Mouse (Mus musculus) thymus, adult 2 months (tissue): ENCODE measurements around the gene Rab10. TPM values are rescaled to one million over a fixed set of nuclear protein-coding genes. Genes with fewer than 3 reads are reported as not detected.

Experiments used
- DNase-seq: peaks from one replicate; pipeline ENCODE4 v3.0.0; 2021
- H3K27ac ChIP-seq: fragments of 200-500 bp; 2 replicates; pipeline ENCODE4 v1.5.1; 2012; ENCODE audit warnings: low read length, control low read depth; ENCODE audit not compliant: control insufficient read depth, insufficient read depth
- H3K27me3 ChIP-seq: fragments of 200-500 bp; 2 replicates; pipeline ENCODE4 v1.6.1; 2012; ENCODE audit warnings: mild to moderate bottlenecking, low read length, moderate library complexity, mixed read lengths; ENCODE audit not compliant: control insufficient read depth, insufficient read depth
- H3K36me3 ChIP-seq: fragments of 200-500 bp; 2 replicates; pipeline ENCODE4 v1.6.1; 2012; ENCODE audit warnings: mild to moderate bottlenecking, low read length, moderate library complexity; ENCODE audit not compliant: control insufficient read depth, insufficient read depth
- H3K4me1 ChIP-seq: fragments of 200-500 bp; replicated peaks from 2 replicates; pipeline ENCODE4 v1.6.1; 2012; ENCODE audit warnings: low read length; ENCODE audit not compliant: control insufficient read depth, insufficient read depth
- H3K4me3 ChIP-seq: fragments of 200-500 bp; 2 replicates; pipeline ENCODE4 v1.5.1; 2012; ENCODE audit warnings: mild to moderate bottlenecking, low read length, control low read depth, moderate library complexity; ENCODE audit not compliant: control insufficient read depth, insufficient read depth
- CTCF ChIP-seq: fragments of 200-500 bp; IDR thresholded peaks from 2 replicates; pipeline ENCODE4 v1.5.1; 2012; ENCODE audit warnings: mild to moderate bottlenecking, control low read depth, low read length, moderate library complexity, borderline replicate concordance; ENCODE audit not compliant: control insufficient read depth, poor library complexity, insufficient read depth; ENCODE audit errors: extremely low read depth
- POLR2A ChIP-seq: fragments of 200-500 bp; IDR thresholded peaks from 2 replicates; pipeline ENCODE4 v1.6.1; 2012; ENCODE audit warnings: mild to moderate bottlenecking, low read length, control low read depth, moderate library complexity; ENCODE audit not compliant: control insufficient read depth, poor library complexity, insufficient read depth; ENCODE audit errors: extremely low read depth
- WGBS: fragments of 180-500 bp; shearing (Covaris S2); methylation state at CpG from one replicate; pipeline ENCODE4 v1.1.7; 2018; 5-methylcytosine and 5-hydroxymethylcytosine counted together
- polyA plus RNA-seq: library from polyadenylated mRNA; depleted of rRNA; stranded (reverse); fragments of >200 nt; gene quantifications from 2 replicates; pipeline ENCODE4 v1.2.3, GENCODE M21; 2012

The Rab10 gene
- polyA plus RNA-seq, 1 experiment, result 37.8 TPM

GRCm38 (mm10) chr12:3253591-3253990, 56.2 kb downstream of the Rab10 start:
- no peak for TF ChIP-seq POLR2A
- no peak for TF ChIP-seq CTCF

DNA sequence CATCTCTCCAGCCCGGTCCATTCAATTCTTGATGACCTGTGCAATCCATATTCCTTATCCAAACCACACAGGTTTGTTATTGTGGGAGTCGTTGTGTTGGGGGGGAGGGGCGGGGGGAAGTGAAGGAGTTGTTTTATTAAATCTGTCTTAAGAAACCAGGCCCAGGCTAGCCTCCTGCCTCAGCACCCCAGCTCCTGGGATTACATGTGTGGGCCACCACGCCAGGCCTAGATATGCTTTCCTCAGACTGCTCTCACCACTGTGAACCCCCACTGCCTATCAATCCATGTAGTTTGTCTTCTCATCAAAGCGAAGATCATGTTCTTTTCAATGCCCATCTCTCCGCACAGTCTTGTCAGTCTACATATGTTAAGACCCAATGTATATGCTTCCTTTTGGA, 63.7 kb downstream of the Rab10 start:
- TF ChIP-seq POLR2A (no peak), CTCF (no peak)
- Histone ChIP-seq H3K36me3 (peaks cover 18% of the 10 kb centered on the region; the same call in 1 of the 2 replicates), H3K4me1 (no peaks in the 10 kb centered on the region), H3K4me3 (no peak overlapping the region), H3K27ac (no peak overlapping the region), H3K27me3 (no peaks in the 10 kb centered on the region)
- no peak for DNase-seq
- 96% methylated on average over 6 of the region's 6 CpGs for WGBS

More at GRCm38 (mm10) chr12:3253591-3253990, 56.2 kb downstream of the Rab10 start:
- DNase-seq, result no peak
- Histone ChIP-seq H3K4me3 (no peak overlapping the region), H3K27me3 (no peaks in the 10 kb centered on the region), H3K27ac (no peak overlapping the region), H3K36me3 (peaks cover 48% of the 10 kb centered on the region), H3K4me1 (no peaks in the 10 kb centered on the region)

GRCm38 (mm10) chr12:3239544-3239943, 70.2 kb downstream of the Rab10 start:
- H3K27me3 ChIP-seq, result no peaks in the 10 kb centered on the region
- H3K36me3 ChIP-seq, result peaks cover 10% of the 10 kb centered on the region
- H3K4me3 ChIP-seq, result no peak overlapping the region
- peaks cover 3% of the 10 kb centered on the region; the same call in 1 of the 2 replicates for H3K4me1 ChIP-seq
- 100% methylated on average over 1 of the region's 1 CpGs for WGBS
- no peak overlapping the region for H3K27ac ChIP-seq
- TF ChIP-seq POLR2A (no peak), CTCF (no peak)
- no peak for DNase-seq

- TF ChIP-seq CTCF, result no peak
- TF ChIP-seq POLR2A, result no peak
- Histone ChIP-seq H3K27me3 (no peaks in the 10 kb centered on the region), H3K27ac (no peak overlapping the region), H3K4me3 (no peak overlapping the region), H3K36me3 (peaks cover 10% of the 10 kb centered on the region), H3K4me1 (peaks cover 3% of the 10 kb centered on the region; the same call in 1 of the 2 replicates)
- 98% methylated on average over 16 of the region's 16 CpGs for WGBS
- no peak for DNase-seq
These were observed 71.3 kb downstream of the Rab10 start for GRCm38 (mm10) chr12:3238361-3239051.

GRCm38 (mm10) chr12:3237799-3238198, 72.0 kb downstream of the Rab10 start:
- WGBS, result 98% methylated on average over 5 of the region's 5 CpGs
- Histone ChIP-seq H3K4me3 (no peak overlapping the region), H3K36me3 (peaks cover 10% of the 10 kb centered on the region), H3K27me3 (no peaks in the 10 kb centered on the region), H3K4me1 (peaks cover 3% of the 10 kb centered on the region; the same call in 1 of the 2 replicates), H3K27ac (no peak overlapping the region)
- no peak for TF ChIP-seq CTCF
- TF ChIP-seq POLR2A, result no peak
- DNase-seq, result no peak

DNA sequence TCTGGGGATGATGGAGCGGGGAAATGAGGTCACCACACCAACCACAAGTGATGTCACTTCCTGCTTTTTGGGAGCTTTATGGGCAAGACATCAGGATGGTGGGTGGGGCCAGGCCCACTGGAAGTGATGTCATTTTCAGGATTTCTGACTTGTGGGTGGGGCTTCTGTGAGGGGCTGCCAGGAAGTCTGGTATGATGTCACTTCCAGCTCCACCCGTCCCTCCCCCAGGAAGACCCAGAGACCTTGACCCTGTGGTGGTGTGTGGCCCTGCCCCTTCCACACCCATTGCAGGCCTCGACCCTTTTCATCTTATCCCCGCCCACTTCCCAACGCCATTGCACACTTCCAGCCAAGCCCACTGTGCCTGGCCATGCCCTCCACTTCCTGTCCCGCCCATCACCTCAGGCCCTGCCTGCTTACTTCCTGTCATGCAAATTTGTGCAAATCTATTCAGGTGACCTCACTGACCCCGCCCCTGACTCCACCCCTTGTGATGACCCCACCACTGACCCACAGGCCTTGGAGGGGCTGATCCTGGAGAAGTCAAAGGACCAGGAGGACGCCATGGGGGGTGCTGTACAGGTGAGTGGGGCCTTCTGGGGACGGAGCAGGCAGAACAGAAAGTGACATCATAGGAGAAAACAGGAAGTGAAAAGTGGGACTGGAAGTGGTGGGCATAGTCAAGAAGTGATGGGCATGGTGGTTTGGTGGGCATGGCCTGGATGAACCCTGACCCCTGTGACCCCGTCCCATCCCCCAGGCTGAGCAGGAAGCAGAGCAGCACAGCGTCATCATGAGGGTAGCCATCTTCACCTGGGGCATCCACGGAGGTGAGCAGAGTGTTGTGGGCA, 72.7 kb downstream of the Rab10 start:
- Histone ChIP-seq H3K36me3 (peaks cover 10% of the 10 kb centered on the region), H3K27me3 (no peaks in the 10 kb centered on the region), H3K4me3 (no peak overlapping the region), H3K27ac (no peak overlapping the region), H3K4me1 (peaks cover 3% of the 10 kb centered on the region; the same call in 1 of the 2 replicates)
- peak; percentile 36 for DNase-seq
- WGBS, result 99% methylated on average over 12 of the region's 12 CpGs
- no peak for TF ChIP-seq POLR2A
- no peak for TF ChIP-seq CTCF
